Mouse (Mus musculus): Measurements from ENCODE around the gene 4930432M17Rik. TPM values are rescaled to one million over a fixed set of nuclear protein-coding genes. Genes with fewer than 3 reads are reported as not detected.

The 4930432M17Rik gene
- not detected in 2 replicates for polyA plus RNA-seq (2016; fragmentation: Nextera tagmentation; extraction: Ambion mirVana)

DNA sequence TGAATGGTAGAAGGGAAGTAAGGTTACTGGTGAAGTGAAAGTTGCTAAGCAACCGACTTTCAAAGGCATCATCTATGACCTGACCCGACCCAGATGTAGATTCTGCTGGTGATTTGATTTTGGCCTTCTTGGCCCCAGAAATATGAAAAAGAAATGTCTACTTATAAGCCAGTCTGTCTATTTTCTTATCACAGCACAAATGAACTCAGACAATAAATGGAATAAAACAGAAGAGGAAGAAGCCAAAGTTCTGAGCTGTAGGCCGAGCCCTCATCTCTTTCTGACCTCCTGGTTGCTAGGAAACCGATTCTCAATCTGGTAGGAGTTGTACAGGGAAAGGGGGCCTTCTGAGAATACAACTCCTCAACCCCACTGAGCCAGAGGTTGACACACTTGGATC is at the start of gene 4930432M17Rik:
Gene 4930432M17Rik (plus strand): TSS at position 301 of the 400 bp plus-strand sequence.
- Histone ChIP-seq H3K36me3 (no peaks in the 10 kb centered on the region), H3K27me3 (no peaks in the 10 kb centered on the region), H3K9me3 (replicated peaks) (no peaks in the 10 kb centered on the region), H3K27ac (no peak within 1 kb of the TSS), H3K4me3 (no peak within 1 kb of the TSS), H3K9ac (no peak within 1 kb of the TSS), H3K4me2 (replicated peaks) (no peak within 1 kb of the TSS), H3K4me1 (no peaks in the 10 kb centered on the region)
- ATAC-seq (ENCODE audit: low FRiP score) = no peak
- 69% methylated on average over 4 of the region's 4 CpGs for whole genome bisulfite sequencing

DNA sequence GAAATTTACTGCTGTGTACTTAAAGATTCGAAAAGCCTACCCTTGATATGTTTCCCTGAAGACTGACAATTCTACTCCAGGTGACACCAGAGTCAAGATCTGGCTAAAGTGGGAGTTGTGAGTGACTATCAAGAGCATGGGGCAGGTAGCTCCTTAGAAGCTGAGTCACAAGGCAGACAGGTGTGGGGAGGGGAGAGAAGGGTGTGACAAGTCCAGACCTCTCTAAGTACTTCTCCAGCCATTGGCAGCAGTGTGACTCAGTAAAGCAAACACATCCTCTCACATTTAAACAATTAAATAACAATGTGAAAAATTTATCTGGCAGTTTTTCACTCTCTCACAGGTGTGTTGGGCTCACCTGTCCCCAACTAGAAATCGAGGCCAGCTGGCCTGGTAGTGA is 44.9 kb upstream of the 4930432M17Rik start:
- Histone ChIP-seq H3K36me3 (no peaks in the 10 kb centered on the region), H3K4me2 (replicated peaks) (no peak overlapping the region), H3K4me3 (no peak overlapping the region), H3K4me1 (no peaks in the 10 kb centered on the region), H3K27me3 (no peaks in the 10 kb centered on the region), H3K9ac (no peak overlapping the region), H3K9me3 (replicated peaks) (no peaks in the 10 kb centered on the region), H3K27ac (no peak overlapping the region)
- 85% methylated on average over 2 of the region's 2 CpGs for WGBS
- no peak for ATAC-seq (ENCODE audit: low FRiP score)

DNA sequence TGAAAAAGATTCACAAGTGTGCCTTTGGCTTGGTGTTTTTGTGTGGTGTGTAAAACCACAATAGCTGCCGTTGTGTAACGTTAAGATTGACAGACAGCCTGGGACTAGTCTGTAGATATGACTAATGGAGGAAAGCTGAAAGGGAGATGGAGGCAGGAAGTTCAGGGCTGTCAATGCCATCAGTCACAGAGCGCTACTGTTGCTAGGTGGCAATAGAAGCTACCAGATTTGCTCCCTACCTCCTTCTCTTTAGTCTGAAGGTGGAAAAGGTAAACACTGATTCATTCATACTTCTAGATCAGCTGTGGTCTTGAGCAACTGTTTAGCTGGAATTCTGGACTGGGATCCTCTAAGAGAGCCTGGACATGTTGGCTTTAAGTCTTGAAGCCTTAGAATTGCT is 44.3 kb upstream of the 4930432M17Rik start:
- Histone ChIP-seq H3K9ac (no peak overlapping the region), H3K36me3 (no peaks in the 10 kb centered on the region), H3K9me3 (replicated peaks) (no peaks in the 10 kb centered on the region), H3K27me3 (no peaks in the 10 kb centered on the region), H3K4me1 (no peaks in the 10 kb centered on the region), H3K4me3 (no peak overlapping the region), H3K27ac (no peak overlapping the region), H3K4me2 (replicated peaks) (no peak overlapping the region)
- WGBS = 87% methylated on average over 3 of the region's 3 CpGs
- no peak for ATAC-seq (ENCODE audit: low FRiP score)

DNA sequence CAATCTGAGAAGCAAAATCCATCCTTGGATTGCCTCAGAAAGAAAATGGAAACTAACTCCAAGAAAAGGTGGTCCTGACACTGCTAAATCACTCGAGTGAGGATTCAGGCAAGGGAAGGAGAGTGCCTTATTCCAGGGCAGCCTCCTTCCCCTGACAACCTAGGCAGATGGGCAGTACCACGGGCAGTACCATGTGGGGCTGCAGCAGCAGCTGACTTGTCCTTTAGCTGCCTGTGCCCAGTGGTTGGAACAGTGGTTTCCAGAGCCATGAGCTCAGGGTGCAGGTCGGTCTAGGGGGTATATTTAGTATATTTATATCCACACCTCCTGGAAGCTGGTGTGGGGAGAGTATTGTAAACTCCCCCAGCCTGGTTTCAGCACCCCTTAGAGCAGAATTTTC is 42.3 kb upstream of the 4930432M17Rik start:
- ATAC-seq (ENCODE audit: low FRiP score) = no peak
- WGBS = 55% methylated on average over 3 of the region's 3 CpGs
- H3K27ac ChIP-seq = no peak overlapping the region
- no peak overlapping the region for H3K9ac ChIP-seq
- no peaks in the 10 kb centered on the region for H3K36me3 ChIP-seq
- H3K9me3 ChIP-seq (replicated peaks) = no peaks in the 10 kb centered on the region
- no peak overlapping the region for H3K4me3 ChIP-seq
- H3K4me2 ChIP-seq (replicated peaks) = no peak overlapping the region
- no peaks in the 10 kb centered on the region for H3K4me1 ChIP-seq
- H3K27me3 ChIP-seq = no peaks in the 10 kb centered on the region

DNA sequence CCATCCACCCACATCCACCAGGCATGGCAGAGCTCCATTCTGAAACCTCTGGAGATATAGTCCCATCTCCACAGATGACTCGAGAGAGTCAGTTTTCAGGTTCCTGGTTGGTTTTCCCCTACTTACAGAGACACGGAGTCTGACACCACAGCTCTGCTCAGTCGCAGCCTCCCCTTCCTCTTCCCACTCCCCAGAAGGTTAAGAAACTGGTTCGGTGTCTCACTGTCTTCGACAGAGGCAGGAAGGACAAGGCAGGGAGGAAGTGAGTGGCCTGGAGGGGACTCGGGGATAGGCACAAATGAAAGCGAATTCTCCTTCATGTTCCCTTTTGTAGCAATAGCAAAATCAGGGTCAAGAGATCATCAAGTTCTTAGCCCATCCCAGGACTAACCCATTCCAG is 39.9 kb upstream of the 4930432M17Rik start:
- Histone ChIP-seq H3K4me2 (replicated peaks) (no peak overlapping the region), H3K27me3 (no peaks in the 10 kb centered on the region), H3K4me1 (no peaks in the 10 kb centered on the region), H3K9ac (no peak overlapping the region), H3K27ac (no peak overlapping the region), H3K9me3 (replicated peaks) (no peaks in the 10 kb centered on the region), H3K36me3 (no peaks in the 10 kb centered on the region), H3K4me3 (no peak overlapping the region)
- no peak for ATAC-seq (ENCODE audit: low FRiP score)
- 85% methylated on average over 7 of the region's 7 CpGs for WGBS

DNA sequence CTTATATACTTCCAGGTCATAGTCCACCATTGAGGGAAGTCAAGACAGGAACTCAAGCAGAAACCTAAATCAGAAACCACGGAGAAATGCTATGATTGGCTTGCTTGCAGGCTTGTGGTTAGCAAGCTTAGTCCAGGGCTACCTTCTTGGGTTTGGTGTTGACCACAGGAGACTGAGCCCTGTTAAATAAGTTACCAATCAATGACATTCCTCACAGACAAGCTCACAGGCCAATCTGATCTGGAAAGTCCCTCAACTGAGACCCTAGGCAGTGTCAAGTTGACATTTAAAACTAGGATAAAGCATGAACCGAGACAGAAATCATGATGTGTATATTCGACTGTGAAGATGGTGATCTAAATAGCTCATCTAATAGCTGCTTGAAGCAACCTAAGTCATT is 35.6 kb upstream of the 4930432M17Rik start:
- no peak for ATAC-seq (ENCODE audit: low FRiP score)
- WGBS = 93% methylated on average over 3 of the region's 3 CpGs
- no peaks in the 10 kb centered on the region for H3K9me3 ChIP-seq (replicated peaks)

DNA sequence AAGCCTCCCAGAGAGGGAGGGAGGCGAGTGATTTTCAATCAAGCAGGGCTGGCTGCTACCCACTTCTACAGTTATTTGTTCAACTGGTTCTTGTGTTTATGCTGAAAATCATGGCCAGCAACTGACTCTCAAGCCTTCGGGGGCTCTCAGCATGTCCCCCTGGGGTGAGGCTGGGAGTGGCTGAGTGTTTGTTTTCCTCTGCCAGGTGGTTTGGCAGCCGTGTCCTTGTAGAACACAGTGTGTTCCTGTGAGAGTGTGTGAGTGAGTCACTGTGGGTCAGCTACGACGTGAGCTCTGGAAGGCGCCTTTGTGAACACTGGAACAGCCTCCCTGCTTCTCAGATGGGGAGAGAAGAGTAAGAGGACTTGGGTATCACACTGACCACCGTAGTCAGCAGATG is 35.1 kb upstream of the 4930432M17Rik start:
- H3K27ac ChIP-seq = no peak overlapping the region
- no peaks in the 10 kb centered on the region for H3K36me3 ChIP-seq
- no peak overlapping the region for H3K4me3 ChIP-seq
- H3K4me2 ChIP-seq (replicated peaks) = no peak overlapping the region
- no peak for ATAC-seq (ENCODE audit: low FRiP score)
- 60% methylated on average over 7 of the region's 7 CpGs for WGBS
- no peaks in the 10 kb centered on the region for H3K9me3 ChIP-seq (replicated peaks)
- no peak overlapping the region for H3K9ac ChIP-seq
- no peaks in the 10 kb centered on the region for H3K4me1 ChIP-seq
- H3K27me3 ChIP-seq = no peaks in the 10 kb centered on the region

More for the DNA sequence above, 35.6 kb upstream of the 4930432M17Rik start:
- Histone ChIP-seq H3K36me3 (no peaks in the 10 kb centered on the region), H3K9ac (no peak overlapping the region), H3K4me1 (no peaks in the 10 kb centered on the region), H3K4me3 (no peak overlapping the region), H3K4me2 (replicated peaks) (no peak overlapping the region), H3K27ac (no peak overlapping the region), H3K27me3 (no peaks in the 10 kb centered on the region)

DNA sequence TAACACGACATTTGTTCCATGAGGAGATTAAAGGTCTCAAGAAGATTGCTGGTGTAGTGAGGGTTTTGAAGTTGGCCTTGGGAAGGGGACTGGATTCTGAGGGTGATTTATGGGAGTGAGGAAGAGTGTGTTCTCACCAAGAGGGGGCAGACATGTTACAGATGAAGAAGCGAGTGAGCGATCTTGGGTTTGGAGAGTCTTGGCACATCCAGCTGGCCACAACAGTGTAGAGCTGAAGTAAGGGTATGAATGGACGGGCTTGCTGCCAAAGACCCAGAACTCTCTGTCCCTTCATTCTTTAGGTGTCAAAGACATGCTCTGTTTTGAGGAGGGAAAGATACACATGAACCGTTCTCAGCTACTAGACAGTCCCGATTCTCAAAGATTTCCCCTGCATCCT is 34.2 kb upstream of the 4930432M17Rik start:
- Histone ChIP-seq H3K4me1 (no peaks in the 10 kb centered on the region), H3K27me3 (no peaks in the 10 kb centered on the region), H3K27ac (no peak overlapping the region), H3K9ac (no peak overlapping the region), H3K4me3 (no peak overlapping the region), H3K9me3 (replicated peaks) (no peaks in the 10 kb centered on the region), H3K4me2 (replicated peaks) (no peak overlapping the region), H3K36me3 (no peaks in the 10 kb centered on the region)
- ATAC-seq (ENCODE audit: low FRiP score) = no peak
- 73% methylated on average over 6 of the region's 6 CpGs for WGBS

DNA sequence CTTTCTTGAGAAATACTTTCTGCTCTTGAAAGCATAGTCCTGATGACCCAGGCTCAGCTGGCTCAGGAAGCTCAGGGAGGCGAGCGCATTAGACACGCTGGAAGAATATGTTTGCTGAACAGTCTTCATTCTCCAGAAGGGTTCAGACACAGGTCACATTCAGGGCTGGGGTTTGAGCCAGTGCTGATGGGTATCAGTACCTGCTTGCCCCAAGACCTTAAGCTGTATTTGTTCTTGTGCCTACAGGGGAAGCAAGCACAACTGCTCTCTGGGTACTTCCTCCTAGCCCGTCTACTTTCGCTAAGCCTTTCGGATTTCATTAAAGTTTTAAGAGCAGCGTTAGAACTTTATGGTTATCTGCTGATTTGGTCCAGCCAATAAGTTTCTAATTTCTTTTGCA is 33.8 kb upstream of the 4930432M17Rik start:
- H3K4me1 ChIP-seq = no peaks in the 10 kb centered on the region
- H3K27ac ChIP-seq = no peak overlapping the region

DNA sequence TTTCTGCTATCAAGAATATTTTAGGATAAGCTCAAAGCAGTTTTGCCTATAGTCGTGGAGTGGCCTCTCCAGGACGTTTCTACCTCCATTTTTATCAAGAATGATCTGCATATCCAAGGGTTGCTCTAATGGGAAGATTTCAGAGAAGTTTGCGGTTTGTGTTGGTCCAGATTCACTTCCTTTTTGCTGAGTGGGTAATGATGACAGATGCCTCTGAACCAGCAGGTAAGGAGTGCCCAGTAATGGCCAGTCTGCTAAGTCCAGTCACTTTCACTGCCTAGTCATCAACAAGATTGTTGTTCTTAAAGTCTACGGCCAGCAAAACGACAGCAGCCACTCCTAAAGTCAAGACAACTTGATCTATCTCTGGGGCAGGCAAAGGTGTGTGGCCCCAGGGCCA is 32.8 kb upstream of the 4930432M17Rik start:
- H3K4me3 ChIP-seq = no peak overlapping the region
- no peaks in the 10 kb centered on the region for H3K36me3 ChIP-seq
- WGBS = 83% methylated on average over 5 of the region's 5 CpGs
- no peak for ATAC-seq (ENCODE audit: low FRiP score)
- no peak overlapping the region for H3K4me2 ChIP-seq (replicated peaks)
- H3K9me3 ChIP-seq (replicated peaks) = no peaks in the 10 kb centered on the region
- H3K4me1 ChIP-seq = no peaks in the 10 kb centered on the region
- no peaks in the 10 kb centered on the region for H3K27me3 ChIP-seq
- no peak overlapping the region for H3K27ac ChIP-seq
- no peak overlapping the region for H3K9ac ChIP-seq

More for the DNA sequence above, 33.8 kb upstream of the 4930432M17Rik start:
- no peak for ATAC-seq (ENCODE audit: low FRiP score)
- H3K36me3 ChIP-seq = no peaks in the 10 kb centered on the region
- no peak overlapping the region for H3K4me3 ChIP-seq
- no peaks in the 10 kb centered on the region for H3K9me3 ChIP-seq (replicated peaks)
- no peak overlapping the region for H3K4me2 ChIP-seq (replicated peaks)
- WGBS = 80% methylated on average over 7 of the region's 7 CpGs
- no peaks in the 10 kb centered on the region for H3K27me3 ChIP-seq
- H3K9ac ChIP-seq = no peak overlapping the region

DNA sequence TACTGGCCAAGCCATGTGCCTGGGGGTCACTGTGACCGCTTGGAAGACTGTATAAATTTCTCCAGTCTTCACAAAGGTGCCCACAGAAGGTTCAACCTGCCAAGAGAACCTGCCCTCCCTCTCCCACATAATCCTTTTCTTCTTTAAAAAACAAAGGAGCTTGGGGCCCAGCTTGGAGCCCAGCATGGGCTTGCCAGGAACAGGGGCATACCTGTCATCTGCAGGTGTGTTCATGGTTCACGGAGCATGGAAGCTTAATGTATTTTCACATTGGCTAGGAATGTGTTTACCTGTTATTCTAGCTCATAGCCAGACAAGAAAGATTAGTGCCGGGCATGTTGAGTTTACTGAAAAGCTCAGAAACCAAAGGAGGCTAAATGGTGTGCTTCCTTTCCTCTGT is 32.3 kb upstream of the 4930432M17Rik start:
- 89% methylated on average over 3 of the region's 3 CpGs for WGBS
- H3K9ac ChIP-seq = no peak overlapping the region
- no peak for ATAC-seq (ENCODE audit: low FRiP score)
- H3K36me3 ChIP-seq = no peaks in the 10 kb centered on the region
- no peak overlapping the region for H3K27ac ChIP-seq
- H3K4me3 ChIP-seq = no peak overlapping the region
- no peaks in the 10 kb centered on the region for H3K27me3 ChIP-seq
- no peak overlapping the region for H3K4me2 ChIP-seq (replicated peaks)
- H3K4me1 ChIP-seq = no peaks in the 10 kb centered on the region
- H3K9me3 ChIP-seq (replicated peaks) = no peaks in the 10 kb centered on the region

DNA sequence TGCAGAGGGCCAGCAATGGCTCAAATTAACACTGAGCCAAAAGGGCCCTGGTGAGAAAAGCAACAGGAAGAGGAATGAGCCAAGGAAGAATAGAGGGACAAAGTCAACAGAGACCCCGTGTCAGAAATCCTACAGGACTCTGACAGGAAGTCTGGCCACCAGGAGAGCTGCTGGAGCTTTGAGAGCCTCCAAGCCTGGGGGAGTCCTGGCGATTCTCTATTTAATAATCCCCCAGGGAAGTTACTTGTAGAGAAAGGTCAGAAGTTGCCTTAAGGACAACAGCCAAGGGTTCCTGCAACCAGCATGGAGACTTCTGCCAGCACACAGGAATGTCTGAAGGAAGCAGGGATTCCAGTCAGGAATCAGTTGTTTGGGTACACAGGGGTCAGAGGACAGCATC is 30.0 kb upstream of the 4930432M17Rik start:
- WGBS = 63% methylated on average over 2 of the region's 2 CpGs
- Histone ChIP-seq H3K27me3 (no peaks in the 10 kb centered on the region), H3K9ac (no peak overlapping the region), H3K36me3 (no peaks in the 10 kb centered on the region), H3K4me1 (peaks cover 3% of the 10 kb centered on the region; the same call in 1 of the 2 replicates), H3K4me2 (replicated peaks) (no peak overlapping the region), H3K4me3 (no peak overlapping the region), H3K27ac (no peak overlapping the region), H3K9me3 (replicated peaks) (no peaks in the 10 kb centered on the region)
- ATAC-seq (ENCODE audit: low FRiP score) = no peak

DNA sequence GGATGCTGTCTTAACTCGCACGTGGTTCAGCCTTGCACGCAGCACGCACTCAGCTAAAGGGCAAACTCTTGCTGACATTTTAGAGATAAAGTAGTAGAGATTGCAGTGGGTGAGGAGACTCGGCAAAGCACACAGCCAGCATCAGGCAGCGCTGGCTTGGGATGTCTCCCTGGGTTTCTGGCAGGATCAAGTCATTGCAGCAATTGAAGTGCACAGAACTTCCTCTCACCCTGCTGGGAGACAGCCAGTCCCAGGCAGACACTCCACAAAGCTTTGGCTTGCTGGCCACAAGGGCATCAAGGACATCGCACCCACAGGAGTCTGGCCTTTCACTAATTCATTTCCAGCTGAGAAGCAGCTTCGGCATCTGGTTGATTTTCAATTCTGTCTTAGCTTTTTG is 27.3 kb upstream of the 4930432M17Rik start:
- WGBS = 73% methylated on average over 8 of the region's 8 CpGs
- no peak overlapping the region for H3K9ac ChIP-seq
- H3K27ac ChIP-seq = no peak overlapping the region
- H3K9me3 ChIP-seq (replicated peaks) = no peaks in the 10 kb centered on the region
- no peak overlapping the region for H3K4me2 ChIP-seq (replicated peaks)
- H3K36me3 ChIP-seq = no peaks in the 10 kb centered on the region
- no peak for ATAC-seq (ENCODE audit: low FRiP score)
- H3K27me3 ChIP-seq = no peaks in the 10 kb centered on the region
- peaks cover 4% of the 10 kb centered on the region; the same call in 1 of the 2 replicates for H3K4me1 ChIP-seq
- H3K4me3 ChIP-seq = no peak overlapping the region

All from hindbrain, embryonic 12.5 days (tissue).